Mouse (Mus musculus) kidney, embryonic 15.5 days (tissue): ENCODE data around the gene Gpatch8. TPM values are rescaled to one million over a fixed set of nuclear protein-coding genes. Genes with fewer than 3 reads are reported as not detected.

ENCODE experiments used
- ATAC-seq: fragments of 200-750 bp; cut with Nextera tagmentation; replicated peaks from 2 replicates; pipeline ENCODE4 v1.8.0; 2017; ENCODE audit warnings: moderate TSS enrichment; ENCODE audit not compliant: low FRiP score
- H3K27ac ChIP-seq: fragments of 300-500 bp; sonication (generic); 2 replicates; pipeline ENCODE4 v1.5.1; 2015; ENCODE audit warnings: mild to moderate bottlenecking, inconsistent platforms
- H3K27me3 ChIP-seq: fragments of 300-500 bp; sonication (generic); 2 replicates; pipeline ENCODE4 v1.6.1; 2015; ENCODE audit warnings: inconsistent platforms
- H3K36me3 ChIP-seq: fragments of 300-500 bp; sonication (generic); 2 replicates; pipeline ENCODE4 v1.6.1; 2015; ENCODE audit warnings: inconsistent platforms
- H3K4me1 ChIP-seq: fragments of 300-500 bp; sonication (generic); 2 replicates; pipeline ENCODE4 v1.6.1; 2015; ENCODE audit warnings: inconsistent platforms
- H3K4me2 ChIP-seq: fragments of 300-500 bp; sonication (generic); 2 replicates; pipeline ENCODE4 v1.6.1; 2015; ENCODE audit warnings: moderate library complexity, mild to moderate bottlenecking, inconsistent platforms
- H3K4me3 ChIP-seq: fragments of 300-500 bp; sonication (generic); replicated peaks from 2 replicates; pipeline ENCODE4 v1.5.1; 2015; ENCODE audit warnings: mild to moderate bottlenecking, inconsistent platforms
- H3K9ac ChIP-seq: fragments of 300-500 bp; sonication (generic); 2 replicates; pipeline ENCODE4 v1.6.1; 2015; ENCODE audit warnings: mild to moderate bottlenecking, inconsistent platforms
- H3K9me3 ChIP-seq: fragments of 300-500 bp; sonication (generic); replicated peaks from 2 replicates; pipeline ENCODE4 v1.6.1; 2016; ENCODE audit warnings: inconsistent platforms
- WGBS: fragments of 180-500 bp; shearing (Covaris S2); methylation state at CpG from one replicate; pipeline ENCODE4 v1.1.7; 2015; ENCODE audit warnings: mixed read lengths; 5-methylcytosine and 5-hydroxymethylcytosine counted together
- polyA plus RNA-seq: library from polyadenylated mRNA; unstranded; fragments of >200 nt; fragmentation: Nextera tagmentation; extraction: Ambion mirVana; gene quantifications from 2 replicates; pipeline ENCODE4 v1.2.1, GENCODE M21; 2015

Gene Gpatch8
- polyA plus RNA-seq, 1 experiment from 2014 or later = 62.1 TPM

DNA sequence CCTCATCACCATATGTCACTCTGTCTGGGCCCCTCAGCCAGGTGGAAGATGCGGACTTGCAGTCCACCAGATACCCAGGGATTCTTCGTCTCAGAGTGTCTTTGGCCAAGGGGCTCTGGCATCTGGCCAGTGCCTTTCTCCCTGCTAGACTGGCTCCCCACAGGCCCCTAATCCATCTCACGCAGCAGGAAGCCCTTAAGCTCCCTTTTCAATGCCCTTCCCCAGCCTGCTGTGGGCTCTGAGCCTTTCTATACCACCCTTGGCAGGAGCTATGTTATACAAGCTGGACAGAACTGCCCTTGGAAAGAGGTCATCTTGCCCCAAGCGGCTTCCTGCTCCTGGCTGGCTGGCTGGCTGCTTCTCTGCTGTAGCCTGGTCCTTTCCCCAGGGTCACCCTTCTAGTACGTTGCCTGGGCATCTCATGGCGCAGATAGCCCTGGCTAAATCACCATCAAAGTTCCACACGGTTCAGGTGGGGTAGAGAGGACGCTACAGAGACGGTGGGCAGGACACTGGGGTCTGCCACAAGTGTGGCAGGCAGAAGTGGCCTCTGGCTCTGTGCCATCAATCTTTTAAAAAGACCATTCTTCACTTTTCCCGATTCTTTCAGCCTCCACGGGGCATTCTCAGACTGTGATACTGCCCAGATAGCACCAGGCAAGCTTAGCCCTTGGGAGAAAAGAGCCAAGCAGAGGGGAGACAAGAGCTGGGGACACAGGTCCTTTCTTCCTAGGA is 25.3 kb upstream of the Gpatch8 start:
- no peak overlapping the region for H3K4me3 ChIP-seq
- WGBS = 35% methylated on average over 11 of the region's 11 CpGs
- H3K9me3 ChIP-seq = no peaks in the 10 kb centered on the region
- peaks cover 41% of the 10 kb centered on the region for H3K4me1 ChIP-seq
- H3K4me2 ChIP-seq = no peak overlapping the region
- H3K36me3 ChIP-seq = no peaks in the 10 kb centered on the region
- no peaks in the 10 kb centered on the region; the same call in 1 of the 2 replicates for H3K27me3 ChIP-seq
- peak overlapping the region; percentile 86 for H3K27ac ChIP-seq
- ATAC-seq = no peak
- no peak overlapping the region for H3K9ac ChIP-seq

- Histone ChIP-seq H3K4me2 (peak overlapping the region; percentile 61), H3K27me3 (no peaks in the 10 kb centered on the region; the same call in 1 of the 2 replicates), H3K4me1 (peaks cover 41% of the 10 kb centered on the region), H3K9ac (peak overlapping the region; percentile 47; the same call in 1 of the 2 replicates), H3K4me3 (peak overlapping the region; percentile 36), H3K27ac (peak overlapping the region; percentile 88), H3K9me3 (no peaks in the 10 kb centered on the region), H3K36me3 (no peaks in the 10 kb centered on the region)
- no peak for ATAC-seq
- 58% methylated on average over 3 of the region's 3 CpGs for WGBS
Observed at GRCm38 (mm10) chr11:102580034-102580330, 23.8 kb upstream of the Gpatch8 start.

DNA sequence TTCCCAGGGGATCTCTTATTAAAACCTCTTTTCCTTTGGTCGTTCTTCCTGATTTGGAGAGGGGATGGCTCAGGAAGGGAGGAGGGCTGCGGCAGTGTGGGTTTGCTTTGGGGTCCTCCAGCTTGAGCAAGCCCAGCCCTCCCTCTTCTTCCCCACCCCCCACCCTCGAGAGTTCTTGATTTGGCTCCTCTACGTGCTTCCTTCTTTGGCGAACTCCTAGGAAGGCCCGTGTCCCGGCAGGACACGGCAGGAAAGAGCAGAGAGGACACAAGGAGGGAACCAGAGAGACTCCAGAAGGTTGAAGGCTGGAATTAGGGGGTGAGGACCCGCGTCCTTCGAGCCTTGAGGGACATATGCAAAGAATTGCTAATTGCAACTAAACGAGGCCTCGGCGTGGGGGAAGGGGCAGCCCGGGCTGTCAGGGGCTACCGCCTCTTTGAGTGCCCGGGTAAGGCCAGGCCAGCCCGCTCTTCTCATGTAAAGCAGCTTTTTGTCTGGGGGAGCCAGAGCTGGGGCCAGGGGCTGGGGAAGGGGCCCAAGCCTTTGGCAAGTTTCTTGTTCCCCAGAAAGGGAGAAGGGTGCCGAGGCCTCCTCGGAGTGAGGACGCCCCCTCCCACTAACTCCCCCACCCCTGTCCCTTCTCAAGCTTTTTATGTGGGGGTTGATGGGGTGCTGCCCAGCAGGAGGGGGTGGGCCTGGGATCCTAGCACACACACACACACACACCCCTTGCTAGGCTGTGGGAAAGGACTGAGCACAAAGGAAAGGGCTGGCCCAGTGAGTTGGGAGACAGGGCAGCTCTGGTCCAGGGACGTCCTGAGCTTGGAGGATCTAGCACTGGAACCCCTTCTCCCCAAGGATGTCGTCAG is 23.2 kb upstream of the Gpatch8 start, which contains the start of gene Gm11627:
Gene Gm11627 (minus strand): TSS at position 297 of the 869 bp plus-strand sequence.
- peak; percentile 37; the same call in 1 of the 2 replicates for ATAC-seq
- H3K27me3 ChIP-seq = no peaks in the 10 kb centered on the region; the same call in 1 of the 2 replicates
- H3K36me3 ChIP-seq = no peaks in the 10 kb centered on the region
- H3K4me1 ChIP-seq = peaks cover 41% of the 10 kb centered on the region
- WGBS = 13% methylated on average over 23 of the region's 23 CpGs
- H3K9ac ChIP-seq = peak within 1 kb of the TSS; percentile 47
- H3K4me3 ChIP-seq = peak within 1 kb of the TSS; percentile 36
- no peaks in the 10 kb centered on the region for H3K9me3 ChIP-seq
- H3K27ac ChIP-seq = peak within 1 kb of the TSS; percentile 88
- peak within 1 kb of the TSS; percentile 61 for H3K4me2 ChIP-seq

GRCm38 (mm10) chr11:102578341-102579118 is 22.3 kb upstream of the Gpatch8 start:
- WGBS = 6% methylated on average over 27 of the region's 27 CpGs
- ATAC-seq = peak; percentile 68

GRCm38 (mm10) chr11:102576050-102576754 is 20.0 kb upstream of the Gpatch8 start:
- Histone ChIP-seq H3K27me3 (no peaks in the 10 kb centered on the region), H3K9ac (no peak overlapping the region), H3K4me1 (peaks cover 27% of the 10 kb centered on the region), H3K36me3 (no peaks in the 10 kb centered on the region), H3K4me2 (no peak overlapping the region), H3K27ac (no peak overlapping the region), H3K4me3 (no peak overlapping the region), H3K9me3 (no peaks in the 10 kb centered on the region)
- ATAC-seq = no peak
- WGBS = 68% methylated on average over 13 of the region's 13 CpGs

More at GRCm38 (mm10) chr11:102578341-102579118, 22.3 kb upstream of the Gpatch8 start:
- Histone ChIP-seq H3K4me3 (peak overlapping the region; percentile 36), H3K4me2 (peak overlapping the region; percentile 61), H3K27ac (peak overlapping the region; percentile 88), H3K4me1 (peaks cover 41% of the 10 kb centered on the region), H3K27me3 (no peaks in the 10 kb centered on the region; the same call in 1 of the 2 replicates), H3K9ac (peak overlapping the region; percentile 47), H3K9me3 (no peaks in the 10 kb centered on the region), H3K36me3 (no peaks in the 10 kb centered on the region)

DNA sequence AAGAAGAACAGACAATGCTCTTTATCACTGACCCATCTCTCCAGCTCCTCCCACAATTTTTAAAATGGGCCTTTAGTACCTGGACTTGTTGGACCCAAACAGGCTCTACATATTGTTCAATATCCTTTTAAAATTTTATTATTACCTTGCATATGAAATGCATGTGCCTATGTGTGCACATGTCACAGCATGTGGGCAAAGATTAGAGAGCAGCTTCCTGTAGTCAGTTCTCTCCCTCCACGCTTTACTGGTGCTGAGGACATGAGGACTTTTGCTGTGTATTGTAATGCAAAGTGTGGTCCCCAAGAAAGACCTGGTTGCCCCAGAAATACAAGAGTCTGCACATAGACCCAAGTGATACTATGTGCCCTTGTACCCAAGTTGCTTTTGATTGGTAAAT is 18.8 kb upstream of the Gpatch8 start:
- Histone ChIP-seq H3K36me3 (no peaks in the 10 kb centered on the region), H3K4me2 (no peak overlapping the region), H3K9me3 (no peaks in the 10 kb centered on the region), H3K27me3 (no peaks in the 10 kb centered on the region), H3K4me3 (no peak overlapping the region), H3K27ac (no peak overlapping the region), H3K4me1 (peaks cover 23% of the 10 kb centered on the region), H3K9ac (no peak overlapping the region)
- ATAC-seq = no peak
- 76% methylated on average over 1 of the region's 1 CpGs for WGBS

DNA sequence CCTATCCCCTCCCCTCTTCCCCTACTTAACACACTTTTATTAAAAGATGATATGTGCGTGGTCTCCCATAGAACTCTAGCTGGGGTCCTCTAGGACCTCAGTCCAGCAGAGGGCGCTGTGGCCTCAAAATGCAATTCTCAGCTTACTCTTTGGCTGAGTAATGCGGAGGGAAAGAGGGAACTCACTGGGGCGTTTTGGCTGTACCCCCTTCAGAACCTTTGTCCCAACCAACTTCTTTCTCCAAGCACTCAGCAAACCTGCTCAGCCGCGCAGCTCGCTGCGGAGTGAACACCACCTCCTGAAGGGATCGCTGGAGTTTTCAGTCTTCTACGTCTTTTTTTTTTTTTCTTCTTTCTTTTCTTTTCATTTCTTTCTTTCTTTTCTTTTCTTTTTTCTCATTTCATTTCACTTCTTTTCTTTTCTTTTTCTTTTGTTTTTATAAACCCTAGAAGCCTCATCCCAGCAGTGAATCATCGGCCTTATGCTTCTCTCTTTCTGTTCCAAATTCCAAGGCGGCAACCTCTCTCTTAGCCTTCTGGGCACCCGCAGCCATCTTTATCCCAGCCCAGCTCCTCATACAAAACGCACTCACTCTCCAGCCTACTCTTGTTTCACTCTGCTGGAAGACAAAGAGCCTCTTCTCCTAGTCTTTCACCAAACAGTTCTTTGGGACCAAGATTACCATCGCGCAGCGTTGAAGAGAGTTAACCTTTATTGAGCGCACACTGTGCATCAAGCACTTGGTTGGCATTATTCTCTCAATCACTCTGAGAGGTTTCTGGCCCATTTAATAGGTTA is 16.9 kb upstream of the Gpatch8 start:
- Histone ChIP-seq H3K27ac (peak overlapping the region; percentile 64; the same call in 1 of the 2 replicates), H3K4me2 (peak overlapping the region; percentile 84), H3K27me3 (no peaks in the 10 kb centered on the region), H3K36me3 (no peaks in the 10 kb centered on the region), H3K9me3 (no peaks in the 10 kb centered on the region), H3K4me1 (peaks cover 3% of the 10 kb centered on the region; the same call in 1 of the 2 replicates), H3K4me3 (peak overlapping the region; percentile 48), H3K9ac (peak overlapping the region; percentile 44)
- 12% methylated on average over 18 of the region's 18 CpGs for WGBS
- peak; percentile 70; the same call in 1 of the 2 replicates for ATAC-seq

GRCm38 (mm10) chr11:102568756-102569377 is 12.7 kb upstream of the Gpatch8 start:
- 0 out of 2 replicates have a peak, but pooled peaks cover 3% of the 10 kb centered on the region for H3K4me1 ChIP-seq
- H3K27ac ChIP-seq = no peak overlapping the region
- ATAC-seq = no peak
- H3K36me3 ChIP-seq = no peaks in the 10 kb centered on the region
- 82% methylated on average over 7 of the region's 7 CpGs for WGBS
- no peak overlapping the region for H3K4me2 ChIP-seq
- no peak overlapping the region for H3K4me3 ChIP-seq
- H3K9ac ChIP-seq = no peak overlapping the region
- H3K9me3 ChIP-seq = no peaks in the 10 kb centered on the region
- no peaks in the 10 kb centered on the region for H3K27me3 ChIP-seq

DNA sequence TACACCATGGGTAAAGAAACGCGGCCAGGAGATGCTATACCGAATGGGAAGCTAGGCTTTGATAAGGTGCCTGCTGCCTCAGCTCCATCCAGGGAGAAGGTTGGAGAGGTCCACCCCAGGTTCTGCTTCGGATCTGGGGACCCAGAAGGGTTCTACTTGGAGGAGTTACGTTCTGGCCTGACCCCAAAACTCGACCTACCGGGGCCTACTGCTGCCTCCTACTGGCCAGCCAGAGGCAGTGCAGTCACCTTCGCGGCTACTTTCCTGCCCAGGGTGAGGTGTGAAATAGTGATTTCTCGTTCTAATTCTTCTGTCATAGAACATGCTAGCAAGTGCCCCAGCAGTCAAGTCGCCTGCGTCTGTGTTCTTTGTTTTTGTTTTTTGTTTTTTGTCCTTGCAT is 12.0 kb upstream of the Gpatch8 start:
- Histone ChIP-seq H3K4me3 (no peak overlapping the region), H3K4me2 (no peak overlapping the region), H3K36me3 (no peaks in the 10 kb centered on the region), H3K4me1 (no peaks in the 10 kb centered on the region), H3K27ac (no peak overlapping the region), H3K9ac (no peak overlapping the region), H3K9me3 (no peaks in the 10 kb centered on the region), H3K27me3 (no peaks in the 10 kb centered on the region)
- ATAC-seq = no peak
- WGBS = 77% methylated on average over 12 of the region's 12 CpGs

GRCm38 (mm10) chr11:102567723-102568122 is 11.5 kb upstream of the Gpatch8 start:
- ATAC-seq = no peak
- no peak overlapping the region for H3K9ac ChIP-seq
- no peak overlapping the region for H3K4me3 ChIP-seq
- 98% methylated on average over 15 of the region's 15 CpGs for WGBS
- no peaks in the 10 kb centered on the region for H3K4me1 ChIP-seq
- no peaks in the 10 kb centered on the region for H3K9me3 ChIP-seq
- no peaks in the 10 kb centered on the region for H3K27me3 ChIP-seq
- no peak overlapping the region for H3K27ac ChIP-seq
- H3K4me2 ChIP-seq = no peak overlapping the region
- H3K36me3 ChIP-seq = no peaks in the 10 kb centered on the region
